Mouse (Mus musculus): Measurements from ENCODE around the gene Map3k4.
A peak's percentile ranks its signal among the peaks of the same experiment; 100 is the strongest.
"Not testable (repeated sequence)": the region's sequence is repeated elsewhere in the genome, so short reads cannot be mapped to it uniquely, and the experiment has no call there.

Gene Map3k4

DNA sequence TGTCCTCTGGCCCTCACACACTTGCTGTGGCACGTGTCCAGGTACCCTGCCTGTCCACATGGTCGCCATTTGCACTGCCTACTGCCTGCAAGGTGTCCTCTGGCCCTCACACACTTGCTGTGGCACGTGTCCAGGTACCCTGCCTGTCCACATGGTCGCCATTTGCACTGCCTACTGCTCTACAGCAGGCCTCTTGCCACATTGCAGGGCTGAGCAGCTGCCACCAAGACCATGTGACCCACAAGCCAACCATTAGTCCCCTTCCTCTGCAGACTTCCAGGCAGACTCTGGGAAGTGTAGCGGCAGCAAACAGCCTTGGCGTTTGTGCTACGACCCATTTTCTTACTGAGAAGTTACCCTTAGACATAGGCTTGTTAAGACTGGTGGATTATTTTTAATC is 94.0 kb downstream of the Map3k4 start:
- DNase-seq (ENCODE audit: extremely low read depth, low read depth) = not testable (repeated sequence)

DNA sequence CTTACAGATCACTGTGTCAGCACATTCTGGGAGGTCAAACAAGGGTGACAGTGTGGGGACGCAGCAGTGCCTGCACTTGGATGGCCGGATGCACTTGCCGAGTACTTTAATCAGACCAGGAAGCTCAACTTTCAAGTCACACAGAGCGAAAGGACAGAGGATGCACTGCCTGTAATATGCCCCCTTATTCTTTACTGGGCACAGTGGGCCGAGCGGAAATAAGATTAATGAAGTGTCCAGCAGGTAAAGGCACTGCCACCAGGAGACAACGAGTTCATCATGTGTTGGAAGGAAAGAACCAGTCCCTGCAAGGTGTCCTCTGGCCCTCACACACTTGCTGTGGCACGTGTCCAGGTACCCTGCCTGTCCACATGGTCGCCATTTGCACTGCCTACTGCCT is 94.5 kb downstream of the Map3k4 start:
- no peak for DNase-seq (ENCODE audit: extremely low read depth, low read depth)

DNA sequence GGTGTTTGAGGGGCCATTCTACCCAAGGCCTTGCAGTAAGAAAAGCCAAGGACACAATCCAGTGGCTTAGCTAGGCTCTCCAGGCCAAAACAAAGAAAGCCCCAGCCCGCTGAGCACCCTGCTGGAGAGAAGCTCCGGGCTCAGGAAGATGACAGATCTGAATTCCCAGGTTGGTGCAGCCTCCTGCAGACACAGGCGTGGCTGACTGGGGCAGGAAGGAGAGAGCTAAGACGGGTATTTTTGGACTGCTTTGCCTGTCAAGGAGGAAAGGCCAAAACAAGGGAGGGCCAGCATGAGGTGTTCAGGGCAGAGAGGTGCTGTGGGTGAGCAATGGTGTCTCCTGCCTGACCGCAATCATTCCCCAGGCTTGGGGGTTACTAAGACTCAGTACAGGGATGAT is 94.9 kb downstream of the Map3k4 start:
- no peak for DNase-seq (ENCODE audit: extremely low read depth, low read depth)

DNA sequence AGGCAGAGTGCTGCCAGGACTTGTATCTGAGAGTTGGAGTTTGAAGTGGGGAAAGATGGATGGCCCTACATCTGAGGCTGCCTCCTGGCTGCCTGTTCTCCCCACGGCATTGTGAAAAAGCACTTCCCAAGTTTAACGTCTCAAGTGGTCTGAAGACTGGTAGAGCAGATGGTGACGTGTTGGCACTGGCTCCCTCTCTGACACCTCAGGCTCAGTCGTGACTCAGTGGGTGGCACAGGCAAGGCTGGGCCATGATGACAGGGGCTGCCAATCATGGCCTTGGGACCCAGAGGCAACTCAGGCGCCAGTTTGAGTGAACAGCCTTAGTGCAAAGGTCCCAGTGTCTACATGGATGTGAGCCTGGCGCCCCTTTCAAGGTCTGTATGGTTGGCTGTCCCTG is 96.7 kb downstream of the Map3k4 start:
- no peak for DNase-seq (ENCODE audit: extremely low read depth, low read depth)

DNA sequence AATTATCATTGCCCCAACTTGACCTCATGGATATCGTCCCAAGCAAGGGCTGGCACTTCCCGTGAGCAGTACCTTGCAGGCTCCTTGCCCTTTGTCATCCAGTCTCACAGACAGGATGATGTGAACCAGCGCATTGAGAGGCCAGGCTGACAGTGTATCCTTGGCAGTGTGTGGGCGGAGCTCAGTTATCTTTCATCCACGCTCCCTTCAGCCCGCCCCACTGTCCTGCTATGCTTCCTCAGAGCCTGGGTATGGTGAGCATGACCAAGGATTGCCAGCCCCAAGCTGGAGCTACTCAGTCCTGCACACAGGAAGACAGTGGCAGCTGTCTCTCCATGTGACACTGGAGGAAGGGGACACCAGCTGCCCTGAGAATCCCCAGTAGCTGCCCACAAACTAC is 102.4 kb downstream of the Map3k4 start:
- DNase-seq (ENCODE audit: extremely low read depth, low read depth) = no peak

DNA sequence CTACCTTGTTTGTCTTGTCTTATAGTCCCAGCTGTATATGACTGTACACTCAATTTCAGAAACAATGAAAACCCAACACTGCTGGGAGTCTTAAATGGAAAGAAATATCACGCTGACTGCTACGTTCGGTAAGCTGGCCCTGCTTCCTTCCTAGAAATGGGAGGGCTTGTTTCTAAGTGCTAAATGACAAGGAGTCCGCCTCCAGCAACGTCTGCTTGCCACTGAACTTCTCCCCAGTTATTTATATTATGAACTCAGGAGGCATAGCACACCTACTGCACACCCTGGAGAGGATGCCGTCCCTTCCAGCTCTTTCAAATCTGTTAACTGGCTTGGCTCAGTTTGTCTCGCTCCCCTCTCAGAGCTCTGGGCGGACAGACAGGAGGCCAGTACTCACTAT is 105.2 kb downstream of the Map3k4 start:
- DNase-seq (ENCODE audit: extremely low read depth, low read depth) = no peak

DNA sequence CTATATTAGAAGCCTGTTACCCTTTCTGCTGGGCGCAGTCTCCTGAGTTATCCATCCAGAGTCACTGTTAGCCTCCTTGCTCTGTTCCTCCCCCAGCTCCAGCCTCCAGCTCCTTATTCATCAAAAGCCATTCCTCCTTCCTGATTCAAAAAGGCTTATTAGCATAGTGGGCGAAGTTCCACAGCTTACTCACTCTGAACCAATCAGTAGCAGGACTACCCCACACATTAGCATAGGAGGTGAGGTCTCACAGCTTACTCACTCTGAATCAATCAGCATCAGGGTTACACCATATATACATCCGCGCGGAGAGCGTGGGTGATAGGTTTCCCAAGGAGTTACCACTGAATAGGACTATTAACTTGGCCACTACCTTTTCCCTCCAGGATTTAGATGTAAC is 106.3 kb downstream of the Map3k4 start:
- DNase-seq (ENCODE audit: extremely low read depth, low read depth) = no peak

DNA sequence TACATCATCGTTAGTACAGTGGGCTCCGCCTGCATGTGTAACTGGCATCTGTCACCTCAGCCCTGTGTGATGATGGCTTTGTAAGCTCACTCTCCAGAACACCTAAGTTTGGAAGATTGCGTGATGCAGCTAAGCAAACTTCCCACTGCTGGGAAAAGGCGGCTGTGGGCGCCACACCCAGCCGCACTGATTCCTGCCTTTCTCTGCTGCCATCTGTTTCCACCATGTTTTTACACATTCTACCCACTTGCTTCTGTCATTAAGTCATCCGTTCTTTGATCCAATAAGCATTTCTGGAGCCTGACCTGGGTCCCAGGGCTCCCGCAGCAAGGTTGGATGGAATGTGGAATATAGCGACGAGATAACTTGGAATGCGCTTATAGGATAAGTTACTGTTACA is 106.7 kb downstream of the Map3k4 start:
- DNase-seq (ENCODE audit: extremely low read depth, low read depth) = no peak

DNA sequence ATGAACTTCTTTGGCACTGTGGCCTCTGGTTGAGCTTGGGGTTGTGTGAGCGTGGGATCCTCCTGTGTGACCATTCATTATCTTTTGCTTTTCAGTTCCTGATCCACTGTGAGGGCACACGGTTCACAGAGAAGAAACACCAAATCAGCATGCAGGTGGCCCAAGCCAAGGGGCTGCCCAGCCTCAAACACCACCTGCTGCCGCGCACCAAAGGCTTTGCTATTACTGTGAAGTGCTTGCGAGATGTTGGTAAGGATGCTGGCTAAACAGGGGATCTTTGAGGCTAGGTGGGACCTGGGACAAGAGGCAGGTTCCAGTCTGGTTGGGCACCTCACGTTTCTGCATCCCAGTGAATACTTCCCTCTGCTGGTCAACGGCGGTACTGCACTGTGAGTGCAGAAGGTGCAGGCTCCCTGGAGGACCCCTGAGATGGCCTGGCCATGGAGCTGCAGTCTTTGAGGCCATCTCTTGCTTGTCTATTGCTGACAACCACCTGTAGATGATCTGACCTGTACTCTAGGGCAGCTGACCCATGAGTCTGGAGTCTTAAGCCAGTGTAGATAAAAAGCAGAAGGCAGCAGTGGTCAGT is 108.0 kb downstream of the Map3k4 start:
- DNase-seq (ENCODE audit: extremely low read depth, low read depth) = peak; percentile 61

DNA sequence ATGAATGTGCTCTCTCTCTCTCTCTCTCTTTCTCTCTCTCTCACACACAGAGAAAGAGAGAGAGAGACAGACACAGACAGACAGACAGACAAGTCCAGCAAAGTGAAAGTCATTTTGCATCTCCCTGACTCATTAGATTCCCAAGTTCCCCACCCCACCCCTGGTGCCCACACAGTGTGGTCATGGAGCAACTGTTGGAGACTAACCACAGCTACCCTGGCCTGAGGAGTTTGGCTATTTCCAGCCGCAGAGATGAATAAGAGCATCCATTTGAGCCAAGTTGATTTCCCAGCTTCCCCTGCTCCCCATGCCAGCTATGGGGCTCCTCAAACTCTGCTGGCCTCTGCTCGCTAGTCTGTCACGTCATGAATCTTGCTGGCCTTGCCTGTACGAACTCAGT is 109.1 kb downstream of the Map3k4 start:
- DNase-seq (ENCODE audit: extremely low read depth, low read depth) = no peak

DNA sequence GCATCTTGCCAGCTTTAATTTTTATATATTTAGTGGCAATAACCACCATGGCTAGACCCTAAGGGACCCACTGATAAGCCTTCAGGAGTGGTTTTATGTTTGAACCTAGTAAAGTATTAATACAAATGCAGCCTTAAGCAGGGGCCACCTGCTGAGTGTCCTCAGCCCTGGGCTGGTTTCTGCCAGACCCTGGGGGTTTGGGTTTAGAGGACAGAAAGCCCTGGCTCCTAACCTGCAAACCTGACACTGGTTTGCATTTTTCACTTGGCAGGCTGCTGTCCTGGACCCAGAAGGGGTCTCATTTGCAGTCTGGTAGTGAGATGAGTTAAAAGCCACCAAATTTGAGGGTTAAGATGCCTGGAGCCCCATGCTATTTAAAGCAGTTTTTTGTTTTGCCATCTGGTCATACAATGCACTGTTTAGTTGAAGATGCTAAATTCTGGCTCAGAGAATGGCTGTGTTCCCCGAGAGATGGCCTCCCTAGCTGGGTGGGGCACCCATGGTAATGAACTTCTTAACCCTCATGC is 111.5 kb downstream of the Map3k4 start:
- DNase-seq (ENCODE audit: extremely low read depth, low read depth) = no peak

DNA sequence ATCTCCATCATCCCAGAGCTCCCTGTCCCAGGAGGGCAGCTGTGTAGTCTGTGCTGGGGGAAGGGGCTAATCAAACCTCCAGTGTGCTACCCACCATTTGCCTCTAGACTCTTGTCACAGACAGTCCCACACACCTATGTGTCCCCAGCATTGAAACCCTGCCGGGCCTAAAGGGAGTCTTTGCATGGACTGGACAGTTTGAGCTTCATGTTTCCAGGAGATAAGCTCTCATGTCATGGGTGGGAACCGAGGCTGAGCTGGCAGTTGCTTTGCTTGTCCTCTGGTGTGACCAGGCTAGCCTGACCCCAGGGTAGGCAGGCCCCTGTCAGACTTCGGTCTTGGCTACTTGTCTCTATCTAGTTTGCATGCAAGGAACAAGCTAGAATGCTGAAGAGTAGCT is 112.3 kb downstream of the Map3k4 start:
- DNase-seq (ENCODE audit: extremely low read depth, low read depth) = peak; percentile 10

DNA sequence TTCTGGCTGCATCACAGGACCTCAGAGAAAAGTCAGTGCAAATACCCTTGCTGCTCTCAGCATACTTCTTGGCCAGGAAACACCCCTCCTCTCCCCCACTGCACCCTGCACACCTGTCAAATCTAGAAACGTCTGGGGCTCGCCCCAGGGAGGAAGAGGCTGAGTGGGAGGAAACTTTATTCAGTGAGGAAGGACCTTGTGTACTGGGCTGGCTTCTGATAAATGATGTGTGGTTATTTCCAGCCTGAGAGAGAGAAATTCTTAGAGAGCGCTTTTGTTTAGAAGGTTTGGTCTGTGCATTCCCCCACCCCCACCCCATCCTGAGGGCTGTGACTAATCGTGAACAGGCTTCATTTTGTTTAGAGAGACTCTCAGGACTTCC is 112.9 kb downstream of the Map3k4 start:
- no peak for DNase-seq (ENCODE audit: extremely low read depth, low read depth)

DNA sequence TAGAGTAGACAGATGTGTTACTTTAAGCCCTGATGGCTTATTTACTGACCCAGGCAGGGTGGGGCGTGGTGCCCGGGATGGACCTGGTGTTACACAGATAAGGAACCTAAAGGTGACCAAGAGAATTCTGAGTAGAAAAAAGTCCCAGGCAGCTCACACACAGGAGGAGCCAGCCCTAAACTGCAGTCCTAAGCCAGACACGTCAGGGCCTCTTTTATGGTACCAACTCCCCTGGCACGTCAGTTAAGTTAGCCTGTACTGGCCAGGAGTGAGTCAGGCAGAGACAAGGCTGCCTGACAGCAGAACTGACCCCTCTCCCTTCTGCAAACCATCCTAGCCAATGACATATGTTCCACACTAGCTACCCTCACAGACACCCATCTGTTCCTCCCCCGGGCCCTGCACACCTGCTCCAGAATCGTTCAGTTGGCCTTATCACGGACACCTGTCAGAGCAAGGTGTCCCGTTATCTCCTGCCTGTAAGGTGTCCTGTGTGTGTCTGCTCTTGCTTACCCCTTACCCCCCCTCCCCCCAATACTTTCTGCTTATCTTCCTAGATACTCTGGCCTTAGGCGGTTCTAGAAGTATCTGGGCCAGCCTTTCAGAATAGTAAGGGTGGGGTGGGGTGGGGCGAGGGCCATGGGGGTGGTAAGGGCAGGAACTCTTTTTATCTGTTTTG is 113.4 kb downstream of the Map3k4 start:
- peak; percentile 87 for DNase-seq (ENCODE audit: extremely low read depth, low read depth)

DNA sequence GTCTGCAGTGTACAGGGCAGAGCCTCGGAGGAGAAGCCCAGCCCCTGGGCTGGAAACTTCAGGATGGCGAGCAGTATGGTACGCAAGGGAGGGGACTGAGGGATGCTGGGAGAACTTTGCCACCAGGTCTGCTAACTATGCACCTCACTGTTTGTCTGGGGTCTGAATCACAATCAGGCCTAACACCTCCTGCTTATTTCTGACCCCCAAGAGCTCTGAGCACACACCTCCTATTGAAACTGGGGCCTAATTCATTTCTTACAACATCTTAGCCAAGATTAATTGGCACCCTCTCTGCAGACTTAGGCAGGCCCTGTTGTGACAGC is 113.9 kb downstream of the Map3k4 start:
- DNase-seq (ENCODE audit: extremely low read depth, low read depth) = no peak

DNA sequence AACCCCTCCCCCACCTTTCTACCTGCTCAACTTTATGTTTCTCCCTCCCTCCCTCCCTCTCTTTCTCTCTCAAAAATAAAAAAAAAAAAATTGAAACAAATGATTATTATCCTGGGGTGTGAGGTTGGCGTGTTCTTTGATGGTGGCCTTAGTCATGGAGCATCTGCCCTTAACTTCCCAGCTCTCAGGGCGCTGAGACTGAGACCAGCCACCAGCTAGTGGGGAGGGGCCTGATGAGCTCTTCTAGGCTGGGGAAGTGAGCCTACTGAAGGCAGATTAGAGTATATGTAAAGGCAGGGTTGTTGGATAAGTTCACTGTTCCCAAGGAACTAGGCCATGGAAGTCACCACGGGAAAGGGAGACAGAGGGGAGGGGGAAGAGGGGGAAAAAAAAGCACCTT is 114.3 kb downstream of the Map3k4 start:
- DNase-seq (ENCODE audit: extremely low read depth, low read depth) = peak; percentile 63

DNA sequence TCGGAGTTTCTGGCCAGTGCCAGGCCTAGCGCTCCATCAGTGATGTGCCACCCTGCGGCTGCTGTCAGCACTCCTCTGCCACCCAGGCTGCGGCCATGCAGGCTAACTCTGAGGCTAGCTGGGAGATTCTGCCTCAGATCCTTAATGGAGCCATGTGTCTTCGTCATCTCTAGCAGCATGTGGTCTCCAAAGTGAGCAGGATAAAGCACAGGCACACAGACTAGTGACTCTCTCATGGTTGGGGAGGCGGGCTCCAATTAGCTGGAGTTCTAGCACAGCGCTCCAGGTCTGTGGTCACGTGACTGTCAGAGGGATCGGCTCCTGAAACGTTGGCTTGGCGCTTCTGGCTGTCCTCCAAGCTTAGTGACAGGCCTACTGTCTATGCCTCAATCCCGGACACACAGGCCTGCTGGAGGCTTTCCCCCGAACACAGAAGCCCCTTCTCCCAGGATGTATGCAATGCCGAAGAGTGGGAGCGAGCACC is 115.1 kb downstream of the Map3k4 start:
- no peak for DNase-seq (ENCODE audit: extremely low read depth, low read depth)

DNA sequence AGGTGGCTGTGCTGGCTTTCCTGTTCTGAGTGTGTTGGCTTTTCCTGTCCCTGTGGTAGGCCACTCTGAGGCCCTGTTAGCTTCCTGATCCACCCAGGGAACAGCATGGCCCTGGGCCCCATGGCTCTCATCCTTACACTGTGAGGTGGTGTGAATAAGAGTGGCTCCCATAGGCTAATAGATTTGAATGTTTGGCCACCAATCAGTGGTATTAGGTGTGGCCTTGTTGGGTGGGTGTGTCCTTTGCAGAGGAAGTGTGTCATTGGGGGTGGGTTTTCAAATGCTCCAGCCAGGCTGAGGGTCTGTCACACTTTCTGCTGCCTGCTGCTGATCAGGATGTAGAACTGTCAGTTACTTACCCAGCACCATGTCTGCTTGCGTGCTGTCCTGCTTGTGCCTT is 117.5 kb downstream of the Map3k4 start:
- peak; percentile 11 for DNase-seq (ENCODE audit: extremely low read depth, low read depth)

DNA sequence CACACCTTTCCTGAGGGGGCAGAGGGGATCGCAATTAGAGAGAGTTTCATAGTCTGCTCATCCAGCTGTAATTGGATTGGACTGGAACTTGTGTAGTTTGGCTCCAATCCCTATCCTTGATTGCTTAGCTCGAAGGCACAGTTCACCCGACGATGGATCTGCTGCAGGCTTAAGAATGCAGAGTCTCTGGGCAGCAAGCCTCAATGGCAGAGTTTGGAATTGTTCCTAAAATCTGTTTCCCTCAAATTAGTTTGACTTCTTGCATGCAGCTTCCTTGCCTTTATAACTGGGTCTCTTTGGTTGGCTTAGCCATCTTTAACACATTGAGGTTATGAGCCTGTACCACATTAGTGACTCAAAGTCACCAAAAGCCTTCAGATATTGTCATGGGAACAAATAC is 118.7 kb downstream of the Map3k4 start:
- DNase-seq (ENCODE audit: extremely low read depth, low read depth) = no peak

DNA sequence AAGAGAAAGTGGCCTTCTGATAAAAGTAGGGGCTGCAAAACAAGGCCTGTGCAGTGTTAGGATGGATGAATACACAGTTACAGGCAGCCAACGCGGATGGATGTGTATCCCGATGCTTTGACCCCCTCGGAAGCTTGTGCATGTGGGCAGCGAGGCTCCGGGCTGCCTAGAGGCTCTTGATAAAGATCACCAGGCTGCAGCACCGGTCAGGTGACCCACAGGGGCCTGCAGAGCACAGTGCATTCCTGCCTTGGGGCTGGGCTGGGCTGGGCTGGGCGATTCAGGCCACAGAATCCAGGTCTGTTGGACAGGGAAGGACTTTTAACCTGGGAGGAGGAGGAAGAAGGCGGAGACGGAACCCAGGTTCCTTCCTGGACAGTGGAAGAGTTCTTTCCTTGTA is 123.0 kb downstream of the Map3k4 start:
- no peak for DNase-seq (ENCODE audit: extremely low read depth, low read depth)

DNA sequence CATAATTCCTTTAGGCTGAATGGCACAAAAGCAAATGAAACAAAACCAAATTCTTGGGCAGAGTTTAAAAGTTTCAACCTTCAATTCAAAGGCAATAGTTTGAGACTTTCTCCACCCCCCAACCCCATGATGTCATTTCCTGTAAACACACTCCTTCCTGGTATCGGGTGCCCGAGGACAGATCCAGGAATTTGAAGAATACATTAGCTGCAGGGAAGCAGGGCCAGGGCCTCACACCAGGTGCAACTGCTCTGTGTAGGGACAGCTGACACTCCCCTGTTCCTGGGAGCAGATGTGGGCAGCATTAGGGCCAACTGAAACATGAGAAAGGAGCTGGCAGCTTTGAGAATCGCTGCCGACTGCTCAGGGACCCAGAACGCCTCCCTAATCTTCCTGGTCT is 123.5 kb downstream of the Map3k4 start:
- no peak for DNase-seq (ENCODE audit: extremely low read depth, low read depth)

DNA sequence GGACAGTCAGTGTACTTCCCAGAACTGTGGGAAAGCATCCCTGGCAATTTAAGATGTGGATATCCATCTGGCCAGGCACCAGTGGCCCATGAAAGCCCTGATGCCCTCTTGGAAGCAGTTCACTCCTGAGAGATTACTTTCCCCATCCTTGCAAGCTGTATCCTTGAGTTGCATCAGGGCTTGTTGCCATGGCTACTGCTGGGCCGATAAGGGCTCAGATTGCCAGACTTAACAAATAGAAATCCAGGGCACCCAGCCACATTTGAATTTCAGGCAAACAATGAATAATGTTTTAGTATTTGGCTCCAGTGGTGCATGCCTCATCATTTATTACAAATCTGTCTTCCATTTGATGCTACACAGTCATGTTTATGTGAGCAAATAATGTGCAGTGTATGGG is 130.8 kb downstream of the Map3k4 start:
- DNase-seq (ENCODE audit: extremely low read depth, low read depth) = no peak

DNA sequence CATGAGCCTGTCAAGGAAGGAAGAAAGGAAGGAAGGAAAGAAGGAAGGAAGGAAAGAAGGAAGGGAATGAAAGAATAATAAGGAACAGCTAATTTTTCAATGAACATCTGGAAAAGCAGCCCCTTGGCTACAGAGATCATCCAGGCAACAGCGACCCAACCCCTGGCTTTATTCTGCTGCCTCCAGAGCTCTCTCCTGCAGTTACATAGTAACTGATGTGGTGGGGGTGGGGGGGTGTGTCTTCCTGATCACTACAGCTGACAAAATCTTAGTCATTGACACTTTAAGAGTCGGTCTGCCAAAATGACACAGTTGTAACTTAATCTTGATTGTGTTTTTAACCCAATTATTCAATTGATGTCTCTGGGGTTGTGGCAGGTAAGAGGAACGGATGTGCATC is 132.3 kb downstream of the Map3k4 start:
- no peak for DNase-seq (ENCODE audit: extremely low read depth, low read depth)
